Mouse (Mus musculus) forebrain, embryonic 14.5 days (tissue): Measurements from ENCODE around the gene S100a5. TPM values are rescaled to one million over a fixed set of nuclear protein-coding genes. Genes with fewer than 3 reads are reported as not detected.

Experiments
- ATAC-seq: fragments of 200-750 bp; cut with Nextera tagmentation; 2 replicates; pipeline ENCODE4 v1.8.0; 2017; ENCODE audit warnings: mild to moderate bottlenecking, moderate library complexity
- DNase-seq: peaks from one replicate; pipeline ENCODE4 v3.0.0-alpha.2; 2015; ENCODE audit warnings: low spot score
- H3K27ac ChIP-seq: fragments of 300-500 bp; sonication (generic); 2 replicates; pipeline ENCODE4 v1.5.1; 2014; ENCODE audit warnings: low read depth, mild to moderate bottlenecking, control low read depth, low read length, moderate library complexity
- H3K27me3 ChIP-seq: fragments of 300-500 bp; sonication (generic); replicated peaks from 2 replicates; pipeline ENCODE4 v1.6.1; 2014; ENCODE audit warnings: low read length, control low read depth, mixed read lengths; ENCODE audit not compliant: control insufficient read depth, insufficient read depth
- H3K36me3 ChIP-seq: fragments of 300-500 bp; sonication (generic); 2 replicates; pipeline ENCODE4 v1.6.1; 2014; ENCODE audit warnings: low read length, control low read depth; ENCODE audit not compliant: control insufficient read depth, insufficient read depth
- H3K4me1 ChIP-seq: fragments of 300-500 bp; sonication (generic); 2 replicates; pipeline ENCODE4 v1.6.1; 2014; ENCODE audit warnings: antibody characterized with exemption, low read length, control low read depth; ENCODE audit not compliant: control insufficient read depth, insufficient read depth
- H3K4me2 ChIP-seq: fragments of 300-500 bp; sonication (generic); 2 replicates; pipeline ENCODE4 v1.6.1; 2014; ENCODE audit warnings: mild to moderate bottlenecking, control low read depth, low read length
- H3K4me3 ChIP-seq: fragments of 300-500 bp; sonication (generic); 2 replicates; pipeline ENCODE4 v1.5.1; 2014; ENCODE audit warnings: low read depth, low read length, control low read depth
- H3K9ac ChIP-seq: fragments of 300-500 bp; sonication (generic); 2 replicates; pipeline ENCODE4 v1.6.1; 2014; ENCODE audit warnings: mild to moderate bottlenecking, low read length, control low read depth, moderate library complexity
- H3K9me3 ChIP-seq: fragments of 300-500 bp; sonication (generic); replicated peaks from 2 replicates; pipeline ENCODE4 v1.6.1; 2016; ENCODE audit warnings: low read length, control low read depth, mixed read lengths; ENCODE audit not compliant: control insufficient read depth
- WGBS: fragments of 180-500 bp; shearing (Covaris S2); extraction: QIAGEN DNeasy Blood & Tissue Kit; methylation state at CpG from one replicate; pipeline ENCODE4 v1.1.7; 2014; 5-methylcytosine and 5-hydroxymethylcytosine counted together
- polyA plus RNA-seq: library from polyadenylated mRNA; unstranded; fragments of >200 nt; fragmentation: Nextera tagmentation; extraction: Ambion mirVana; gene quantifications from 2 replicates; pipeline ENCODE4 v1.2.1, GENCODE M21; 2014

The S100a5 gene
- polyA plus RNA-seq, 1 experiment from 2014 or later: not detected

DNA sequence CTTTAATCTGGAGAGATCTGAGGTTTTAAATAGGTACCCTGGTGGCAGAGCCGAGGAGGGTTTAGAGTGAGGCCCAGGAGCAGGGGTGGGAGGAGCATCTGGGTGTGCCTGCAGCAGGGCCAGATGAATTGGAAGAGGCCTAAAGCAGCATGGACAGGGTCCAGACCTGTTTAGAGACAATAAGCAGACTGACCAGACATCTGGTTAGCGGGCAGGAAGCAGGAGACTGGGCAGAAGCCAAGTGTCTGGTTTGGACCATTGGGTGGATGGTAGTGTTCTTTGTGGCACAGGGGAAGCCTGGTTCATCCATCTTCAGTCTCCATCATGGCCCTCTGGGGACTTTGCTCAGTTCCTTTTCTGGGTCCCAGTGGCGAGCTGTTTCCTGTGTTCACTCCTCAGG, 24.4 kb upstream of the S100a5 start:
- no peak overlapping the region for H3K27ac ChIP-seq
- no peak overlapping the region for H3K4me3 ChIP-seq
- no peaks in the 10 kb centered on the region for H3K27me3 ChIP-seq
- DNase-seq: no peak
- no peaks in the 10 kb centered on the region for H3K36me3 ChIP-seq
- H3K4me1 ChIP-seq: no peaks in the 10 kb centered on the region
- H3K9ac ChIP-seq: no peak overlapping the region
- H3K9me3 ChIP-seq: no peaks in the 10 kb centered on the region
- 54% methylated on average over 3 of the region's 3 CpGs for whole genome bisulfite sequencing
- H3K4me2 ChIP-seq: no peak overlapping the region
- ATAC-seq: no peak

DNA sequence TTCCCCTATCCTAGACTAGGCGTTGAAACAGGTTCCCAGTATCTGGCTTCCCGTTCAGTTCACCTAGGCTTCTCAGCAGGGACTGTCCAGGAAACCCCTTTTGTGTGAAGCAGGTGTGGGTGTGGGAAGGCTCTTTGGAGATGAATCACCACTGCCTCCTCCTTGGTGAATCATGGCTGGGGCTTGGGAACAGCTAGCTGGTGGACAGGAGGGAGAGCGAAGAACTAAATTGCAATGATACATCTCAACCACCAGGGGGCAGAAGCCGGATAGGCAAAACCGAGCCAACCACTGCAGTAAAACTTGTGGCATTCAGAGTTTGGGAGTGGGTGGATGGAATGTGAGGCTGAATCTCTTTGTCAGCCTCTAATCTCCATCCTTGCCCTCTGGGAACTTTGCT, 22.7 kb upstream of the S100a5 start:
- Histone ChIP-seq H3K36me3 (no peaks in the 10 kb centered on the region), H3K27ac (no peak overlapping the region), H3K27me3 (no peaks in the 10 kb centered on the region), H3K4me1 (no peaks in the 10 kb centered on the region), H3K4me2 (no peak overlapping the region), H3K9ac (no peak overlapping the region), H3K9me3 (no peaks in the 10 kb centered on the region), H3K4me3 (no peak overlapping the region)
- 33% methylated on average over 5 of the region's 5 CpGs for WGBS
- peak; percentile 80 for DNase-seq
- ATAC-seq: peak; percentile 66

- Histone ChIP-seq H3K27me3 (no peaks in the 10 kb centered on the region), H3K9ac (no peak overlapping the region), H3K4me2 (no peak overlapping the region), H3K4me3 (no peak overlapping the region), H3K9me3 (no peaks in the 10 kb centered on the region), H3K27ac (no peak overlapping the region), H3K4me1 (no peaks in the 10 kb centered on the region), H3K36me3 (no peaks in the 10 kb centered on the region)
- ATAC-seq: no peak
- 86% methylated on average over 15 of the region's 15 CpGs for WGBS
- DNase-seq: no peak
Observed at GRCm38 (mm10) chr3:90586016-90586643, 22.2 kb upstream of the S100a5 start.

DNA sequence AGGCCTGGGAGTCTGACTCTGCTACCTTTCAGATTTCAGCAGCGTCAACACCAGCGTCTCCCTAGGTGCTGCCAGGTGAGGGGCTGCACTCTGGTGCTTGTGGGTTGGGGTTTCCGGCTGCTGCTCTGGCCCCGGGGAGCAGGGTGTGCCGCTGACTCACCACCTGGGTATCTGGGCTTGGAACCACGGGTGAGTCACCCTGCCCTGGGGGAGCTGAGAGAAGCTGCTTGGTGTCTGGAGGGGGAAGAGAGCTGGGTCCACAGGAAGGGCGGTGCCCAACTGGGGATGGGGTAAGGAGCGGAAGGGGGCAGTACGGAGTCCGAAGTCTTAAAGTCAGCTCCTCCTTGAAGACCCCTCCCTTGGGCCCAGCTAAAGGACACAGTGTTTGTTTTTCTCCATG, 21.4 kb upstream of the S100a5 start:
- WGBS: 80% methylated on average over 10 of the region's 10 CpGs

DNA sequence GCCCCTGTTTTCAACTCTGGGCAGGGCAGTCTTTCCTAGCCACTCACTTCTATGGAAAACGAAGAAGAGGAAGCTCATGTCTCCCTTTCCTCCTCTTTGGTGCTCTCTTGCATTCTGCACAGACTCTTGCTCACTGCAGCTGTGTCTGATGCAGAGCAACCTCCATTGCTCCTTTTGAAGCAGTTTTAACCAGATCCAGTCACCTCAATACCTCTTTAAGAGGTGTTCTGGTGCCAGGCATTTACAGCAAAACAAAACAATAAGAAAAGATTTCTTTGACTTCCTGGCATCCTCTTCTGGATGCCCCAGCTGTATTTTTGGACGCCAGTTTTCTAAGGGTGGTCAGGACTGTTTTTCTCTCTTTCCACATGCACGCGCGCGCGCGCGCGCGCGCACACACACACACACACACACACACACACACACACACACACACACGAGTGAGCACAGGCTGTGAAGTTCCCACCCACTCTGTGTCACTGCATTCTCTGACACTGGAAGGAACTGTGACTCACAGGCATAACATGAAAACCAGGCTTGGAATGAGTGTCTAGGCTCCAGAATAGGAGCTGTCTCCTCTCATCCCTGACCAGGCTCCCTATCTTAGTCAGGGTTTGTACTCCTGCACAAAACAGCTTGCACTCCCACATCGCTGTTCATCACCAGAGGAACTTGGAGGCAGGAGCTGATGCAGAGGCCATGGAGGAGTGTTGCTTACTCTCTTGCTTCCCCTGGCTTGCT, 20.8 kb upstream of the S100a5 start:
- no peaks in the 10 kb centered on the region for H3K9me3 ChIP-seq
- no peaks in the 10 kb centered on the region for H3K27me3 ChIP-seq
- H3K4me3 ChIP-seq: no peak overlapping the region
- H3K9ac ChIP-seq: no peak overlapping the region
- H3K4me2 ChIP-seq: no peak overlapping the region
- no peaks in the 10 kb centered on the region for H3K4me1 ChIP-seq
- ATAC-seq: no peak
- no peak for DNase-seq
- no peaks in the 10 kb centered on the region for H3K36me3 ChIP-seq
- 91% methylated on average over 14 of the region's 14 CpGs for WGBS
- no peak overlapping the region for H3K27ac ChIP-seq

More for the DNA sequence above, 21.4 kb upstream of the S100a5 start:
- no peak overlapping the region for H3K27ac ChIP-seq
- H3K4me3 ChIP-seq: no peak overlapping the region
- no peaks in the 10 kb centered on the region for H3K27me3 ChIP-seq
- no peaks in the 10 kb centered on the region for H3K9me3 ChIP-seq
- no peaks in the 10 kb centered on the region for H3K4me1 ChIP-seq
- no peak overlapping the region for H3K4me2 ChIP-seq
- no peaks in the 10 kb centered on the region for H3K36me3 ChIP-seq
- ATAC-seq: no peak
- DNase-seq: no peak
- no peak overlapping the region for H3K9ac ChIP-seq

DNA sequence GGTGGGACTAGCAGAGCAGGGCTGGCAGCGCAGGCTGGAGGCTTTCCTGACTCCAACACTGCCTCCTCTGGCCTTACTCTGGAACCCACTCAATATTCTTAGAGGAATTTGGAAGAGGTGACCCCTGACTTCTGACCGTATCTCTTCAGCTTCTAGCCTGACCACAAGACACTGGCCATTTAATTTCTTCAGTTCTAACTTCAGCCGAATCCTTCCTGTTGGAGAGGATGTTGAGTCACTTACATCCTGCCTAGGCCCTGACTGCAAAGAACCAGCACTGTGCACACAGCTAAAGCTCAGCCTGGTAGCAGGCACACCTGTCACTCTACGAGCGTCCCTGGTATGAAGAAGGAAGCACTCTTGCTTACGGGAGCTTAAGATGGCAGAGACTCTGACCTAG, 18.9 kb upstream of the S100a5 start:
- Histone ChIP-seq H3K4me1 (no peaks in the 10 kb centered on the region), H3K9ac (no peak overlapping the region), H3K27ac (no peak overlapping the region), H3K4me3 (no peak overlapping the region), H3K36me3 (no peaks in the 10 kb centered on the region), H3K27me3 (no peaks in the 10 kb centered on the region), H3K9me3 (no peaks in the 10 kb centered on the region), H3K4me2 (no peak overlapping the region)
- WGBS: 88% methylated on average over 6 of the region's 6 CpGs
- no peak for ATAC-seq
- no peak for DNase-seq

DNA sequence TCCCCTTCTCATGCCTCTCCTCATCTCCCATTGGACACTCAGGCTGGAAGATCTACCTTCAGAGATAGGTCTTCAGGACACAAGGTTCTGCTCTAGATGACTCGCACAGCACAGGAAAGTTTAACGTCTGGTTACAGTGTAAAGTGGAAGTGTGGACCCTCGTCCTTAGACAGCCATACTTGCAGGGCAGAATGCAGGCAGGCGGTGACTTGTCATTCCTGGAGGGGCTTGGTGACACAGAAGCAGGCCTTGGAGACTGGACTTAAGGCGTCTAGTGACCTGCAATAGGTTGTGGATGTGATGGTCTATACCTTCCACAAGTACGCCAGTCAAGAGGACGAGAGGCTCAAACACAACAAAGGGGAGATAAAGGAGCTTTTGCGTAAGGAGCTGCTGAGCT, 18.4 kb upstream of the S100a5 start, which contains the start of gene S100a2:
Gene S100a2, plus strand, starts transcription at position 301 of the 400 bp plus-strand sequence.
- DNase-seq (no peak), ATAC-seq (no peak)
- H3K9me3 ChIP-seq: no peaks in the 10 kb centered on the region
- H3K4me3 ChIP-seq: no peak within 1 kb of the TSS
- H3K9ac ChIP-seq: no peak within 1 kb of the TSS
- H3K27ac ChIP-seq: no peak within 1 kb of the TSS
- H3K4me1 ChIP-seq: no peaks in the 10 kb centered on the region
- H3K27me3 ChIP-seq: no peaks in the 10 kb centered on the region
- H3K36me3 ChIP-seq: no peaks in the 10 kb centered on the region
- 79% methylated on average over 8 of the region's 8 CpGs for WGBS
- no peak within 1 kb of the TSS for H3K4me2 ChIP-seq

GRCm38 (mm10) chr3:90594466-90594865, 13.9 kb upstream of the S100a5 start:
- Histone ChIP-seq H3K27ac (no peak overlapping the region), H3K4me3 (no peak overlapping the region), H3K27me3 (no peaks in the 10 kb centered on the region), H3K4me2 (no peak overlapping the region), H3K9ac (no peak overlapping the region), H3K36me3 (no peaks in the 10 kb centered on the region), H3K9me3 (no peaks in the 10 kb centered on the region), H3K4me1 (no peaks in the 10 kb centered on the region)
- 88% methylated on average over 1 of the region's 1 CpGs for WGBS
- ATAC-seq (no peak), DNase-seq (no peak)

GRCm38 (mm10) chr3:90595556-90595955, 12.8 kb upstream of the S100a5 start:
- no peak for DNase-seq
- H3K27ac ChIP-seq: no peak overlapping the region
- H3K9me3 ChIP-seq: no peaks in the 10 kb centered on the region
- H3K4me2 ChIP-seq: no peak overlapping the region
- H3K27me3 ChIP-seq: no peaks in the 10 kb centered on the region
- 80% methylated on average over 5 of the region's 5 CpGs for WGBS
- H3K4me1 ChIP-seq: no peaks in the 10 kb centered on the region
- no peak overlapping the region for H3K4me3 ChIP-seq
- H3K36me3 ChIP-seq: no peaks in the 10 kb centered on the region
- H3K9ac ChIP-seq: no peak overlapping the region
- no peak for ATAC-seq
